Mouse (Mus musculus) hematopoietic stem cell, adult 5-6 weeks (primary cell): Measurements from ENCODE around the gene Sv2a. TPM values are rescaled to one million over a fixed set of nuclear protein-coding genes. Genes with fewer than 3 reads are reported as not detected.
"Not testable (repeated sequence)": the region's sequence is repeated elsewhere in the genome, so short reads cannot be mapped to it uniquely, and the experiment has no call there.

ENCODE experiments used
- ATAC-seq, 2 experiments: fragments of 125-278 bp in 1 of 2; replicated peaks in 1 of 2; 2 replicates each; pipeline ENCODE4 v1.8.0; 2016 to 2017; ENCODE audit warnings: inconsistent platforms in 2 of 2, mild to moderate bottlenecking in 2 of 2, moderate number of reproducible peaks in 2 of 2, low read depth in 1 of 2, moderate TSS enrichment in 1 of 2; ENCODE audit not compliant: low FRiP score in 2 of 2, poor library complexity in 2 of 2, severe bottlenecking in 2 of 2, insufficient read depth in 1 of 2, low TSS enrichment in 1 of 2
- total RNA-seq: library from RNA; stranded (forward); fragments of 172-1452, 232-1000 nt; gene quantifications from 2 replicates; pipeline ENCODE4 v1.2.3, GENCODE M21; 2017

The Sv2a gene
- total RNA-seq, 1 experiment from 2014 or later: 1.2 TPM

- no peak for ATAC-seq
Observed at GRCm38 (mm10) chr3:96171583-96172196, 9.3 kb upstream of the Sv2a start.

GRCm38 (mm10) chr3:96172197-96173178, 8.5 kb upstream of the Sv2a start, which contains the start of gene Sf3b4:
TSS of gene Sf3b4 (plus strand) at chr3:96172332.
- peak; percentile 81 to 95 for ATAC-seq

GRCm38 (mm10) chr3:96173185-96173584, 7.8 kb upstream of the Sv2a start:
- no peak for ATAC-seq

GRCm38 (mm10) chr3:96174042-96174441, 6.9 kb upstream of the Sv2a start:
- not testable (repeated sequence) for ATAC-seq

- ATAC-seq: no peak
Observed at GRCm38 (mm10) chr3:96175251-96175650, 5.7 kb upstream of the Sv2a start.

GRCm38 (mm10) chr3:96178427-96178826, 2.5 kb upstream of the Sv2a start:
- no peak for ATAC-seq

- ATAC-seq: no peak
Observed at GRCm38 (mm10) chr3:96178902-96179301, 2.0 kb upstream of the Sv2a start.

GRCm38 (mm10) chr3:96179531-96179930, 1.4 kb upstream of the Sv2a start:
- ATAC-seq: no peak

- ATAC-seq: no peak
Observed at GRCm38 (mm10) chr3:96181510-96182381, 795 bp downstream of the Sv2a start.

- no peak for ATAC-seq
Observed at GRCm38 (mm10) chr3:96182382-96182776, 1.4 kb downstream of the Sv2a start.

GRCm38 (mm10) chr3:96192977-96193376, 12.0 kb downstream of the Sv2a start:
- ATAC-seq: no peak

- ATAC-seq: peak; percentile 25 to 28; a peak in 1 of 4 replicates
Observed at GRCm38 (mm10) chr3:96194966-96195365, 14.0 kb downstream of the Sv2a start.

GRCm38 (mm10) chr3:96195616-96196313, 14.8 kb downstream of the Sv2a start:
- ATAC-seq: no peak

- no peak for ATAC-seq
Observed at GRCm38 (mm10) chr3:96196437-96197128, 15.6 kb downstream of the Sv2a start.

- peak; percentile 80 to 86 for ATAC-seq
Observed at GRCm38 (mm10) chr3:96197129-96197749, 16.3 kb downstream of the Sv2a start.

- ATAC-seq: peak; percentile 50 to 66
Observed at GRCm38 (mm10) chr3:96198181-96198580, 17.2 kb downstream of the Sv2a start.
